Mouse (Mus musculus): ENCODE data around the gene Clnk.

DNA sequence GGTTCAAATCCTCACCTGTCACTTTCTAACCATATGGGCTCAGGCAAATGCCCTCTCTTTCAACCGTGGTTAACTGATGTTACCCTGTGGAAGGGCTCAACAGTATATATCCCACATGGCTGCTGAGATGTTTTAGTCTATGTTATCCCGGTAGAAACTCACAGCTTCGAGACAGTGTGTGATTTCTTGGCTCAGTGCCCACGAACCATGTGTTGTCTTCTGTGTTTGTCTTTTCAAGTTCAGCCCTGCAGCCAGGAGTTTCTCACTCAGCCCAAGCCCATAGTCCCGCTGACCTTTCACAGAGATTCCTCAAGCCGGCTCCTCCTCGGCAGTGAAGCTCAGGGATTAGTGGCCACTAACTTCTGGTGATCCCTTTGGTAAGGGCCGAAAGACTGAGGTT lies 96.0 kb downstream of the Clnk start:
- TF ChIP-seq CTCF (IDR thresholded peaks at IDR 0.05; ENCODE audit: extremely low read depth, insufficient read depth, low read length): no peak
- no peak for TF ChIP-seq POLR2A (IDR thresholded peaks at IDR 0.05; ENCODE audit: extremely low read depth, insufficient read depth, low read length)

All from cortical plate, adult 2 months (tissue).